Mouse (Mus musculus) R1 (cell line): ENCODE measurements around the gene Vmn1r30.

Source experiments
- DNase-seq: peaks from one replicate; pipeline ENCODE4 v3.0.0-alpha.2; 2018; ENCODE audit warnings: low read depth, low spot score

Vmn1r30 gene

DNA sequence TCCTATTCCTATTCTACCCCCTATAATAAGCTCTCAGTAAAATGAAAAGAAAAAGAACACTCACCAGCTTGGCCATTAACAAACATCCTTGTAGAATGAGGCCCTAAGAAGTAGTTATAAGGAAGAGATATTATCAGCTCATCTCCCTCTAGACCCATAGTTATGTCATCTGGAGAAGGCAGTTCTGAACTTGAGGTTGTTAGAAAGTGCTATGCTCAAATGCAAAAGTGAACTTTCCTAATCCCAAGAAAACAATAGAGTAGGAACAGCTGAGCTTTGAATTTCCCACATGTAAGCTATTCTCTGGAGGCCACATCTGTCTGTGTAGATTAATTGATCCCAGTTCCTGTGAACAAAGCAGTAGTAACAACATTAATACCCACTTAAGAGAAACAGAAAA, at the start of gene Vmn1r30:
Gene Vmn1r30, minus strand, starts transcription at position 101 of the 400 bp plus-strand sequence.
- no peak for DNase-seq

DNA sequence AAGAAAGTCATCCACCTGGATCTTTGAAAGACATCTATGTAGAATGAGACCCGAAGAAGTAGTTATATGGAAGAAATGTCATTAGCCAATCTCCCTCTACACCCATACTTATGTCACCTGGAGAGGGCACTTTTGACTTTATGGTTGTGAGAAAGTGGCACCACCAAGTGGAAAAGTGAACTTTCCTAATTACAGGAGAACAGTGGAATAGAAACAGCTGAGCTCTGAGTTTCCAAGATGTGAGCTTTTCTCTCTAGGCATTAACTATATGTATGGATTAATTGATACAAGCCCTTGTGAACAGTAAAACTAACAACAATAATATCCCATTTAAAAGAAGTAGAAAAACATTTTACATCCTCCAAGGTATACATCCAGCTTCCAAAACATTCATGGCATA, 32.0 kb upstream of the Vmn1r30 start, which contains the start of gene Vmn1r31:
Gene Vmn1r31, minus strand, starts transcription at position 101 of the 400 bp plus-strand sequence.
- DNase-seq, result no peak
